Mouse (Mus musculus) neural tube, embryonic 12.5 days (tissue): ENCODE measurements at regions not wholly inside any gene's neighbourhood (a gene's known extent, or its start where the extent isn't known, plus 50 kb on each side); places are given as distances from the start of the nearest gene placed in this dataset.

Source experiments
- ATAC-seq: fragments of 200-750 bp; cut with Nextera tagmentation; 2 replicates; pipeline ENCODE4 v1.8.0; 2017; ENCODE audit warnings: low read depth, mild to moderate bottlenecking, moderate TSS enrichment, moderate library complexity; ENCODE audit not compliant: low FRiP score
- H3K27ac ChIP-seq: fragments of 300-500 bp; sonication (generic); 2 replicates; pipeline ENCODE4 v1.5.1; 2016
- H3K27me3 ChIP-seq: fragments of 300-500 bp; sonication (generic); replicated peaks from 2 replicates; pipeline ENCODE4 v1.6.1; 2016; ENCODE audit warnings: mild to moderate bottlenecking
- H3K36me3 ChIP-seq: fragments of 300-500 bp; sonication (generic); 2 replicates; pipeline ENCODE4 v1.6.1; 2016; ENCODE audit warnings: mild to moderate bottlenecking
- H3K4me1 ChIP-seq: fragments of 300-500 bp; sonication (generic); 2 replicates; pipeline ENCODE4 v1.6.1; 2016
- H3K4me2 ChIP-seq: fragments of 300-500 bp; sonication (generic); replicated peaks from 2 replicates; pipeline ENCODE4 v1.6.1; 2016; ENCODE audit warnings: mild to moderate bottlenecking
- H3K4me3 ChIP-seq: fragments of 300-500 bp; sonication (generic); 2 replicates; pipeline ENCODE4 v1.5.1; 2016
- H3K9ac ChIP-seq: fragments of 300-500 bp; sonication (generic); 2 replicates; pipeline ENCODE4 v1.6.1; 2016; ENCODE audit warnings: mild to moderate bottlenecking
- H3K9me3 ChIP-seq: fragments of 300-500 bp; sonication (generic); 2 replicates; pipeline ENCODE4 v1.6.1; 2016; ENCODE audit warnings: mild to moderate bottlenecking
- WGBS: fragments of 180-500 bp; shearing (Covaris S2); methylation state at CpG from one replicate; pipeline ENCODE4 v1.1.7; 2016; 5-methylcytosine and 5-hydroxymethylcytosine counted together

GRCm38 (mm10) chr12:106199302-106199701, 189.3 kb downstream of the Vrk1 start:
- H3K9ac ChIP-seq, result no peak overlapping the region
- ATAC-seq, result no peak
- H3K4me2 ChIP-seq, result no peak overlapping the region
- 16% methylated on average over 4 of the region's 4 CpGs for WGBS
- no peaks in the 10 kb centered on the region for H3K36me3 ChIP-seq
- no peak overlapping the region for H3K4me3 ChIP-seq
- H3K4me1 ChIP-seq, result 0 out of 2 replicates have a peak, but pooled peaks cover 3% of the 10 kb centered on the region
- H3K27ac ChIP-seq, result no peak overlapping the region
- no peaks in the 10 kb centered on the region for H3K27me3 ChIP-seq
- no peaks in the 10 kb centered on the region for H3K9me3 ChIP-seq

- 0 out of 2 replicates have a peak, but pooled peaks cover 3% of the 10 kb centered on the region for H3K4me1 ChIP-seq
Measured at GRCm38 (mm10) chr12:106203526-106203925, 193.5 kb downstream of the Vrk1 start.

GRCm38 (mm10) chr12:106210959-106211358, 200.9 kb downstream of the Vrk1 start:
- 85% methylated on average over 6 of the region's 6 CpGs for WGBS
- H3K27ac ChIP-seq, result no peak overlapping the region

More at GRCm38 (mm10) chr12:106203526-106203925, 193.5 kb downstream of the Vrk1 start:
- ATAC-seq, result no peak
- Histone ChIP-seq H3K4me2 (no peak overlapping the region), H3K27me3 (no peaks in the 10 kb centered on the region), H3K27ac (no peak overlapping the region), H3K36me3 (no peaks in the 10 kb centered on the region), H3K4me3 (no peak overlapping the region), H3K9me3 (no peaks in the 10 kb centered on the region), H3K9ac (no peak overlapping the region)
- WGBS, result 83% methylated on average over 8 of the region's 8 CpGs

DNA sequence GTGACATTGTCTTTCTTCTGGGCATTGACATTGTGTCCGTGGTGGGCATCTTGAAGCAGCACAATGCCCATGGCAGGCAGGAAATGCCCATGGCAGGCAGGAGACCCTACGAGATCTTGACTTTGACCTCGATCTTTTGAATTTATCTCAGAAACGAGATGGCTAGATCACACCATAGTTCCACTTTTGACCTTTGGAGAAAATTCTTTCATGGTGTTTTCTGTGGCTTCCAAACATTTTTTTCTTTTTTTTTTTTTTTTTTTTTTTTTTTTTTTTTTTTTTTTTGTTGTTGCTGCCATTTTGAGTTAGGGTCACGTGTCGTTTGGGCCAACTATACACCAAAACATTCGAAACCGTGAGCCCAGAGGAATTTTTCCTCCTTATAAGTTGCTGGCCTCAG, 201.5 kb downstream of the Vrk1 start:
- no peak for ATAC-seq
- Histone ChIP-seq H3K4me3 (no peak overlapping the region), H3K27ac (no peak overlapping the region), H3K36me3 (no peaks in the 10 kb centered on the region), H3K9ac (no peak overlapping the region), H3K4me2 (no peak overlapping the region), H3K9me3 (no peaks in the 10 kb centered on the region), H3K4me1 (no peaks in the 10 kb centered on the region), H3K27me3 (no peaks in the 10 kb centered on the region)
- 89% methylated on average over 8 of the region's 8 CpGs for WGBS

More at GRCm38 (mm10) chr12:106210959-106211358, 200.9 kb downstream of the Vrk1 start:
- no peaks in the 10 kb centered on the region for H3K9me3 ChIP-seq
- H3K4me1 ChIP-seq, result no peaks in the 10 kb centered on the region
- H3K27me3 ChIP-seq, result no peaks in the 10 kb centered on the region
- H3K9ac ChIP-seq, result no peak overlapping the region
- no peak overlapping the region for H3K4me2 ChIP-seq
- no peak overlapping the region for H3K4me3 ChIP-seq
- H3K36me3 ChIP-seq, result no peaks in the 10 kb centered on the region
- no peak for ATAC-seq

DNA sequence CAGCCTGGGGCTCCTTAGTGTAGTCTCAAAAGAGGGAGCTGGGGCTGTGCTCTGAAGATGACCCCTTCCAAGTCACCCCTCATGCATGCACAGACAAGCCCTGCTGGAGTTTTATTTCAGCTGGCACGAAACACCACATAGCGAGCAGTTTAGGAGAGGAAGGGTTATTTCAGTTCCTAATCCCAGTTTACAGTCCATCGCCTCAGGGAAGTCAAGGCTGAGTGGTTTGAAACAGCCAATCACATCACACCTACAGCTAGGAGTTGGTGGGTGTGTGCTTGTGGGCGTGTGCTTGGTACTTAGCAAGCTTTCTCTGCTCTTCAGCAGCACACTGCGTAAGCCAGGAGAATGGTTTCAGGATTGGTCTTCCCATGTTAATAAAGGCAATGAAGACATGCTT, 202.4 kb downstream of the Vrk1 start:
- no peak overlapping the region for H3K27ac ChIP-seq

GRCm38 (mm10) chr12:106220071-106220470, 210.0 kb downstream of the Vrk1 start:
- no peak overlapping the region for H3K9ac ChIP-seq
- 0 out of 2 replicates have a peak, but pooled peaks cover under 1% of the 10 kb centered on the region for H3K27me3 ChIP-seq
- no peak for ATAC-seq
- H3K4me3 ChIP-seq, result no peak overlapping the region
- no peaks in the 10 kb centered on the region for H3K4me1 ChIP-seq
- no peaks in the 10 kb centered on the region for H3K9me3 ChIP-seq
- H3K4me2 ChIP-seq, result no peak overlapping the region
- H3K27ac ChIP-seq, result no peak overlapping the region
- 51% methylated on average over 3 of the region's 3 CpGs for WGBS
- H3K36me3 ChIP-seq, result no peaks in the 10 kb centered on the region

More for the DNA sequence above, 202.4 kb downstream of the Vrk1 start:
- Histone ChIP-seq H3K4me1 (no peaks in the 10 kb centered on the region), H3K4me2 (no peak overlapping the region), H3K9ac (no peak overlapping the region), H3K36me3 (no peaks in the 10 kb centered on the region), H3K27me3 (no peaks in the 10 kb centered on the region), H3K4me3 (no peak overlapping the region), H3K9me3 (no peaks in the 10 kb centered on the region)
- no peak for ATAC-seq
- WGBS, result 63% methylated on average over 5 of the region's 5 CpGs

DNA sequence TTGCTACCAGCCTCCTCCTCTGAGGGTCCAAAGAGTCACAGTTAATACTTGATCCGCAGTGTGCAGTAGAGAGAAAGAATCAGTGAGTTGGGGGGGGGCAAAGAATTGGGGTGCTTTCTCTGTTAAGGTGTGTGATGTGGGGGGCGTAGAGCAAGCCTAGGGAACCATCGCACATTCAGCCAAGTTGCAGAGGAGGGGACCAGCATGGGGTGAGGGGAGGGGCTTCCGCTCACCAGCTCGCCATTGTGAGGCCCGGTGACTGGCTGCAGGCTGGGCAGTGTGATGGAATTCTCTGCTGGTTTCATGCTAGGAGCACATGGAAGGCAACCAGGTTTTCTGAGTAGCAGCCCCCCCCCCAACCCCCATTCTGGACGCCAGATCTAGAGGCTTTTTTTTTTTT, 216.2 kb downstream of the Vrk1 start:
- H3K4me1 ChIP-seq, result peaks cover 13% of the 10 kb centered on the region; the same call in 1 of the 2 replicates
- whole genome bisulfite sequencing, result 23% methylated on average over 7 of the region's 7 CpGs
- no peaks in the 10 kb centered on the region for H3K9me3 ChIP-seq
- H3K27me3 ChIP-seq, result 0 out of 2 replicates have a peak, but pooled peaks cover 3% of the 10 kb centered on the region
- H3K36me3 ChIP-seq, result no peaks in the 10 kb centered on the region
- no peak overlapping the region for H3K27ac ChIP-seq
- H3K4me3 ChIP-seq, result no peak overlapping the region
- H3K9ac ChIP-seq, result no peak overlapping the region
- ATAC-seq, result no peak; the same call in 1 of the 2 replicates
- H3K4me2 ChIP-seq, result no peak overlapping the region

DNA sequence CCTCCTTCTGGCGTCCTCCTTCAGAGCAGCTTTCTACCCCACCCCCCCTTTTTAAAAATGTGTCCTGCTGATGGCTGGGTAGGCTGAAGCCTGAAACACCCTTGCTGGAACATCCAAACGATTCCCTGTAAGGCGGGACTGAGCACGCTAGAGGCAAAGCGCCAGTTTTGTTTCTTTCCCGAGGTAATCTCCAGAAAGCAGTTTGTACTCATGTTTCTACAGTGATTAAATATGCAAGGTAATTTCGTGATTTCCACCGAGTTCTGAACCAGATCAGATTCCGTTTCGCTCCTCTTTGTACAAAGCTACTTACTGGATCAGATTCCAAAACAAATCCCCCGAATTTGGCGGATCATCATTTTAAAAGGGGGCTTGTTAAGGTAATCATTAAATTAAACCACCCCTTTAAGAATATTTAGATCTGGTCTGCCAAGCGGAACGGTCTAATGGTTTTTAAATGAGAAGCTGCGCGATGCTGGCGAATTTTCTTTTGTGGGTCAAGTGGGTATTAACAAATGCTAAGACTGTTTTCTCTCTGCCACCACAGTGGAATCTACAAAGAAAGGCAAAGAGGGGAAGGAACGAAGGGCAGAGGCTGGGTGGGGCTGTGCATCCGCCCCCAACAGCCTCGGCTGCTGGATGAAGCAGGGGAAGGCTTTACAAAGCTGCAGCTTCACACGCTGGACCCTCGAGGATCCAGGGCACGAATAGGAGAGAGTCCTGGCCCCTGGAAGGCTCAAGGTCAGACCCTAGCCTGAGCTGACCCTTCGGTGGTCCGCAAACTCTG, 216.9 kb downstream of the Vrk1 start:
- ATAC-seq, result no peak
- Histone ChIP-seq H3K4me1 (peaks cover 13% of the 10 kb centered on the region; the same call in 1 of the 2 replicates), H3K4me2 (peak overlapping the region; percentile 46), H3K9me3 (no peaks in the 10 kb centered on the region), H3K27me3 (0 out of 2 replicates have a peak, but pooled peaks cover 3% of the 10 kb centered on the region), H3K36me3 (no peaks in the 10 kb centered on the region), H3K4me3 (no peak overlapping the region), H3K27ac (no peak overlapping the region), H3K9ac (0 out of 2 replicates have a peak overlapping the region, but pooled peaks have one; percentile 33)
- 26% methylated on average over 25 of the region's 25 CpGs for WGBS

DNA sequence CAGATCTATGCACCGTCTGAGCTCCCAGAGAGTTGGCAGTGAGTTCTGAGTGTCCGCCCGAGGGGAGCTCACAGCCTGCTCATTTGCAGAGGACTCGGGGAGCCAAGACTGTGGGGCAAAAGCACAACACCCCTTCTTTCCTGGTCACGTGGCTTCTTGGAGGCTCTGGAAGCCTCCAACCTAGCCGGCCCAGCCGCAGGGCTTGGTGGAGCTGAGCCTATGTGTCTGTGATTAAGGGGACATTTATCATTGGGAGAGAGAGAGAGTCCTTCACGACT, 217.5 kb downstream of the Vrk1 start:
- no peak overlapping the region for H3K27ac ChIP-seq
- H3K4me2 ChIP-seq, result peak overlapping the region; percentile 46
- no peaks in the 10 kb centered on the region for H3K36me3 ChIP-seq
- peaks cover 13% of the 10 kb centered on the region; the same call in 1 of the 2 replicates for H3K4me1 ChIP-seq
- H3K9me3 ChIP-seq, result no peaks in the 10 kb centered on the region
- WGBS, result 40% methylated on average over 8 of the region's 8 CpGs
- H3K4me3 ChIP-seq, result no peak overlapping the region
- no peak for ATAC-seq
- 0 out of 2 replicates have a peak overlapping the region, but pooled peaks have one; percentile 33 for H3K9ac ChIP-seq
- H3K27me3 ChIP-seq, result 0 out of 2 replicates have a peak, but pooled peaks cover 3% of the 10 kb centered on the region

DNA sequence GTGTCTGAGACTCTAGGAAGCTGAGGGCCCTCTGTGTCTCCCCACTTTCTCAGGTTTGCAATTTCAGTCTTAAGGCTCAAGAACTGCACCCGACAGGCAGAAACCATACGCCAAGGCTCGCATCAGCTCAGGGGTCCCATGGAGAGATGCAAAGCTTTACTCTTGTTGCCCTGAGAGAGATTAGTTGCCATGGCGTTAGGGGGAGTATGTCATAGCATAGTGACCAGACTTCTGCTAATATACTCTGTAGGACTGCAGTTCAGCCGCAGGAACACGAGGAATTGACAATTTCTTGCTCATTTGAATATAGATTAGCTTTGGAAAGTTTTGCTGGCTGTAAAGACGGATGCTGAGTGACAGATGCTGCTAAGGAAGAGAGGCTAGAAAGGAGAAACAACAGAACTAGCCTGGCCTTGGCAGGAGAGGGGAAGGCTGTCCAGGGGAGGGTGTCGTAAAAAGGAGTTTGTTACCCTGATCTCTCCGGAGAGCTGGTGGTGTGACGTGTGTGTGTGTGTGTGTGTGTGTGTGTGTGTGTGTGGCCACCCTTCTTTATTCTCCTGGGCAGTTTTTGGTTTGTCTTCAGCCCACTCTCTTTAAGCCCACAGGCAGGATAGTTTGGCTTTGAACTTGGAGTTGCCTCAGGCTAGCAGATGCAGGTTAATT, 235.3 kb downstream of the Vrk1 start:
- Histone ChIP-seq H3K4me1 (0 out of 2 replicates have a peak, but pooled peaks cover 3% of the 10 kb centered on the region), H3K27ac (no peak overlapping the region), H3K4me2 (no peak overlapping the region), H3K27me3 (no peaks in the 10 kb centered on the region), H3K9me3 (no peaks in the 10 kb centered on the region), H3K36me3 (no peaks in the 10 kb centered on the region), H3K4me3 (no peak overlapping the region), H3K9ac (no peak overlapping the region)
- 43% methylated on average over 10 of the region's 10 CpGs for WGBS
- ATAC-seq, result no peak

GRCm38 (mm10) chr12:106273591-106273990, 263.6 kb downstream of the Vrk1 start:
- ATAC-seq, result no peak
- H3K4me3 ChIP-seq, result no peak overlapping the region

GRCm38 (mm10) chr12:106277886-106278285, 267.9 kb downstream of the Vrk1 start:
- Histone ChIP-seq H3K36me3 (no peaks in the 10 kb centered on the region), H3K9me3 (no peaks in the 10 kb centered on the region), H3K4me2 (no peak overlapping the region), H3K4me3 (no peak overlapping the region), H3K9ac (no peak overlapping the region), H3K4me1 (no peaks in the 10 kb centered on the region), H3K27me3 (no peaks in the 10 kb centered on the region), H3K27ac (no peak overlapping the region)
- 92% methylated on average over 14 of the region's 14 CpGs for WGBS
- no peak for ATAC-seq

More at GRCm38 (mm10) chr12:106273591-106273990, 263.6 kb downstream of the Vrk1 start:
- no peak overlapping the region for H3K4me2 ChIP-seq
- no peaks in the 10 kb centered on the region for H3K4me1 ChIP-seq
- H3K9ac ChIP-seq, result no peak overlapping the region
- no peaks in the 10 kb centered on the region for H3K9me3 ChIP-seq
- no peaks in the 10 kb centered on the region for H3K36me3 ChIP-seq
- no peaks in the 10 kb centered on the region for H3K27me3 ChIP-seq
- no peak overlapping the region for H3K27ac ChIP-seq
- 85% methylated on average over 7 of the region's 7 CpGs for WGBS
